Mouse (Mus musculus) lung, embryonic 15.5 days (tissue): Measurements from ENCODE around the gene Smtn. TPM values are rescaled to one million over a fixed set of nuclear protein-coding genes. Genes with fewer than 3 reads are reported as not detected.
A peak's percentile ranks its signal among the peaks of the same experiment; 100 is the strongest.

Experiments
- ATAC-seq: fragments of 200-750 bp; cut with Nextera tagmentation; 2 replicates; pipeline ENCODE4 v1.8.0; 2017; ENCODE audit warnings: moderate number of reproducible peaks, borderline replicate concordance; ENCODE audit not compliant: low FRiP score, low TSS enrichment; ENCODE audit errors: extremely low read depth
- H3K27ac ChIP-seq: fragments of 300-500 bp; sonication (generic); 2 replicates; pipeline ENCODE4 v1.5.1; 2015; ENCODE audit warnings: moderate library complexity, mild to moderate bottlenecking, inconsistent platforms
- H3K27me3 ChIP-seq: fragments of 300-500 bp; sonication (generic); 2 replicates; pipeline ENCODE4 v1.6.1; 2015; ENCODE audit warnings: inconsistent platforms
- H3K36me3 ChIP-seq: fragments of 300-500 bp; sonication (generic); 2 replicates; pipeline ENCODE4 v1.6.1; 2015; ENCODE audit warnings: inconsistent platforms
- H3K4me1 ChIP-seq: fragments of 300-500 bp; sonication (generic); 2 replicates; pipeline ENCODE4 v1.6.1; 2015; ENCODE audit warnings: inconsistent platforms
- H3K4me2 ChIP-seq: fragments of 300-500 bp; sonication (generic); 2 replicates; pipeline ENCODE4 v1.6.1; 2015; ENCODE audit warnings: inconsistent platforms, mild to moderate bottlenecking, moderate library complexity
- H3K4me3 ChIP-seq: fragments of 300-500 bp; sonication (generic); 2 replicates; pipeline ENCODE4 v1.5.1; 2015; ENCODE audit warnings: mild to moderate bottlenecking, inconsistent platforms
- H3K9ac ChIP-seq: fragments of 300-500 bp; sonication (generic); 2 replicates; pipeline ENCODE4 v1.6.1; 2015; ENCODE audit warnings: inconsistent platforms
- H3K9me3 ChIP-seq: fragments of 300-500 bp; sonication (generic); 2 replicates; pipeline ENCODE4 v1.6.1; 2016; ENCODE audit warnings: inconsistent platforms
- WGBS: fragments of 180-500 bp; shearing (Covaris S2); methylation state at CpG from one replicate; pipeline ENCODE4 v1.1.7; 2015; 5-methylcytosine and 5-hydroxymethylcytosine counted together
- polyA plus RNA-seq: library from polyadenylated mRNA; unstranded; fragments of >200 nt; fragmentation: Nextera tagmentation; extraction: Ambion mirVana; gene quantifications from 2 replicates; pipeline ENCODE4 v1.2.1, GENCODE M21; 2015

The Smtn gene
- 107 and 108 TPM in 2 replicates for polyA plus RNA-seq

DNA sequence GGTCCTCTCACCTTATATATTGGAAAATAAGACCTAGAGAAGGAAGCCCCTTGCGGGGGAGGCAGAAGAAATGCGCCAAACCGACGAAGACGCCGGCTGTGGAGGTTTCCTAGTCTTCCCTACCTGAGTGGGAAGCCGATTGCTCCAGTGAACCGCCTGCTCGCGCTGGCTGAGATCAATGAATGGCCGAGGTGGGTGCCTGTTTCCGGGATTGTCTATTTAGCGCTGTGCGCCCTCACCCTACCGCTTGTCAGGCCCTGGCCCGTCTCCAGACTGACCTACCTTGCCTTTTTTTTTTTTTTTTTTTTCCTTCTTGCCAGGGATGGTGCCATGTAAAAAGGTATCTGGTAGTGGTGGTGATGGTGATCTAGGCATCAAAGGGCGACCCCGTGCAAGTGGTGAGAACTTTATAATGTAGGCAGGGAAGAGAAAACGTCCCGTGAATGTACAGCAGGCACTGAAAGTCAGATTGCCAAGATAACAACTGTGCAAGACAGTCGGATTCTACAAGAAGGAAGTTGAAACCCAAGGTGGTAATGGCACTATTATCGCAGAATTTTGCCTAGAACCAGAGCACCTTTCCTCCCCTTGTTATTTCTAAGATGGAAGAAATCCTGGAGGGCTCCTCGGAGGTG is at the start of gene Smtn:
TSS of gene Smtn (minus strand) at position 162 of the 635 bp plus-strand sequence.
- peak within 1 kb of the TSS; percentile 54; the same call in 1 of the 2 replicates for H3K27ac ChIP-seq

GRCm38 (mm10) chr11:3588036-3588672 is 47.7 kb upstream of the Smtn start:
- Histone ChIP-seq H3K27me3 (no peaks in the 10 kb centered on the region), H3K4me1 (0 out of 2 replicates have a peak, but pooled peaks cover 3% of the 10 kb centered on the region), H3K27ac (no peak overlapping the region), H3K36me3 (no peaks in the 10 kb centered on the region), H3K9ac (no peak overlapping the region), H3K4me3 (no peak overlapping the region), H3K9me3 (no peaks in the 10 kb centered on the region), H3K4me2 (no peak overlapping the region)
- 61% methylated on average over 11 of the region's 11 CpGs for WGBS
- no peak for ATAC-seq

More for the DNA sequence above, at the start of gene Smtn:
- H3K9ac ChIP-seq, result peak within 1 kb of the TSS; percentile 34; the same call in 1 of the 2 replicates
- peak within 1 kb of the TSS; percentile 74 for H3K4me2 ChIP-seq
- H3K36me3 ChIP-seq, result no peaks in the 10 kb centered on the region
- ATAC-seq, result no peak
- peak within 1 kb of the TSS; percentile 67 for H3K4me3 ChIP-seq
- no peaks in the 10 kb centered on the region for H3K9me3 ChIP-seq
- WGBS, result 91% methylated on average over 23 of the region's 23 CpGs
- H3K27me3 ChIP-seq, result no peaks in the 10 kb centered on the region
- H3K4me1 ChIP-seq, result peaks cover 46% of the 10 kb centered on the region

DNA sequence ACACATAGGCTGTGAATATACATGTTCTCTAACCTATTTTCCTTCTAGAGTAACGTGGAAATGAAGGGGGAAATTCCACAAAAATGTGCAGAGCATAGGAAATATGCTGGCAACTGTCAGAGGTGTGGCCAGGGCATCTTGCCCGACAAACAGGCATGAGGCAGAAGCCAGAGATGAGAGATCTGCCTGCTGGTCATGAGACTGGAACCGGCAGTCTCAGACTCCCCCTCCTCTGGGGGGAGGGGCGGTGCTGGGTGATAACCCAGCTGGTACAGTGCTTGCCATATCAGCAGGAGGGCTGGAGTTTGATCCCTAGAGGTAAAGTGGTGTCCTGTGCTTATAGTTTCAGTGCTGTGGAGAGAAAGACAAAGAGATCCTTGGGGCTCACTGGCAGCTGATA is 46.9 kb upstream of the Smtn start:
- no peak overlapping the region for H3K4me3 ChIP-seq
- ATAC-seq, result no peak
- H3K9me3 ChIP-seq, result no peaks in the 10 kb centered on the region
- H3K36me3 ChIP-seq, result no peaks in the 10 kb centered on the region
- 17% methylated on average over 4 of the region's 4 CpGs for WGBS
- 0 out of 2 replicates have a peak, but pooled peaks cover 3% of the 10 kb centered on the region for H3K4me1 ChIP-seq
- H3K4me2 ChIP-seq, result no peak overlapping the region
- no peak overlapping the region for H3K9ac ChIP-seq
- H3K27me3 ChIP-seq, result no peaks in the 10 kb centered on the region
- no peak overlapping the region for H3K27ac ChIP-seq

- no peak for ATAC-seq
- Histone ChIP-seq H3K4me3 (no peak overlapping the region), H3K4me2 (no peak overlapping the region), H3K27me3 (no peaks in the 10 kb centered on the region), H3K9me3 (no peaks in the 10 kb centered on the region), H3K27ac (no peak overlapping the region), H3K4me1 (0 out of 2 replicates have a peak, but pooled peaks cover 3% of the 10 kb centered on the region), H3K9ac (no peak overlapping the region), H3K36me3 (no peaks in the 10 kb centered on the region)
- WGBS, result 51% methylated on average over 6 of the region's 6 CpGs
Observed at GRCm38 (mm10) chr11:3585983-3586618, 45.7 kb upstream of the Smtn start.

DNA sequence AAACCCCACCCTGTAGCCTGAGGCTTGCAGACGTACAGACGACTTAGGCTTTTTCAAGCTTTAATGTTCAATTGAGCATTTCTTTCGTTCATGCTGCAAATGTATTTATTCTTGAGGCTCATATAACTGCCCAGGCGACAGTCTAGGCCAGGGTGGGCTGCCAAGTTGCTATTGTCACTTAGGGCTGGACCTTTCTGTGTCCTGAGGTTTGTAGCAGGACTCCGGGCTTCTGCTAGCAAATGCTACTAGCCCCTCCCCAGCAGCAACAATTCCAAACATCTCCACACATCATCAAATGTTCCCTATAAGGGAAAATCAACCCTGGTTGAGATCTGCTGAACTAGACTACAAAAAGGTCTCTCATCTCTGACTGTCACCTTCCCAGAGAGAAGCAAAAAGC is 42.7 kb upstream of the Smtn start:
- Histone ChIP-seq H3K36me3 (no peaks in the 10 kb centered on the region), H3K27ac (no peak overlapping the region; the same call in 1 of the 2 replicates), H3K4me1 (0 out of 2 replicates have a peak, but pooled peaks cover 3% of the 10 kb centered on the region), H3K27me3 (no peaks in the 10 kb centered on the region), H3K9me3 (no peaks in the 10 kb centered on the region), H3K4me3 (no peak overlapping the region), H3K9ac (no peak overlapping the region), H3K4me2 (no peak overlapping the region)
- 46% methylated on average over 5 of the region's 5 CpGs for WGBS
- ATAC-seq, result no peak

DNA sequence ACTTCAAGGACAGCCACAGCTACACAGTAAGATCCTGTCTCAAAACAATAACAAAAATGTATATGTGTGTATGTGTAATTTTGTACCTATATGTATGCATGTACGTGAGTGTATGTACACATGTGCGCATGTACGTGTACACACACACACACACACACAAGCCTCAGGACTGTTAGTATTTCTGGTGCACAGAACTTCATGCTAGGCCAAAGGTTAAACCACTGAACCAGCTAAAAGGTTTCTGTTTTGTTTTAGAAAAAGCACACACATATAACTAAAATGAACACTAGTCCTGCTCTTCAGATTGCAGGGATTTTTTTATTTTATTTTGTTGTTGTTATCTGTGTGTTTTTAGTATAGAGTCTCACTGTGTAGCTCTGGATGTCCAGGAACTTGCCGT is 41.5 kb upstream of the Smtn start:
- no peak overlapping the region for H3K9ac ChIP-seq
- no peak for ATAC-seq
- H3K4me1 ChIP-seq, result no peaks in the 10 kb centered on the region
- no peaks in the 10 kb centered on the region for H3K27me3 ChIP-seq
- H3K36me3 ChIP-seq, result no peaks in the 10 kb centered on the region
- no peak overlapping the region for H3K4me3 ChIP-seq
- WGBS, result 93% methylated on average over 4 of the region's 4 CpGs
- no peak overlapping the region for H3K27ac ChIP-seq
- no peak overlapping the region for H3K4me2 ChIP-seq
- H3K9me3 ChIP-seq, result no peaks in the 10 kb centered on the region

DNA sequence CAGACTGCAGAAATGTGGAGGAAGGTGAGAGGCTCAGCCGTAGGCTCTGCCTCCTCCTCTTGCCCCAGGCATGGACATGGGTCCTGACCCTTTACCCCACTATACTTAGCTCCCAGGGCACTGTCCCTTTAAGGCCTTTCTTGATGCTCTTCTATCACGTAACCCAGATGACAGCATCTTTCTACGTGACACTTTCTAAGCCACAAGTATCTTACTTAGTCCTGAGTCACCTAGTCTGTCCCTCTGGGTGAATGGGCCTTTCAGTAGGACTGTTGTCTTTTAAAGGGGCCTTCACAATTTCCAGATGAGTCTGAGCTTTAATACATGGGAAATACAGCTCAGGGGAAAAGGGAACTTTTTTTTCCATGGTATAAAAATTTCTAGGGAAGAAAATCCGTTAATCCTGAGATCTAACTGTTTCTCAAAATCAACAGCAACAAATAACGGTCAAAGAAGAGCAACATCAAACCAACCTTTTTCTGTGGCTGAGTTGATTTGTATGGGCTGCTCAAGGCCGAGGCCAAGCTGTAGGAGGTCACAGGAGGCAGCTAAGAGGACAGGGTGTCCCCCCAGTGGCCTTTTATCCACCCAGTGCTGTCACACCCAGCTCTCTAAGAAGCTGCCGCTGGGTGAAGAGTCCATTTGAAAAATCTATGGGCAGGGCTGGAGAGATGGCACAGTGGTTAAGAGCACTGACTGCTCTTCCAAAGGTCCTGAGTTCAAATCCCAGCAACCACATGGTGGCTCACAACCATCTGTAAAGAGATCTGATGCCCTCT is 40.1 kb upstream of the Smtn start:
- WGBS, result 56% methylated on average over 7 of the region's 7 CpGs
- no peak overlapping the region for H3K4me2 ChIP-seq
- H3K27ac ChIP-seq, result no peak overlapping the region
- no peaks in the 10 kb centered on the region for H3K36me3 ChIP-seq
- H3K27me3 ChIP-seq, result no peaks in the 10 kb centered on the region
- H3K9ac ChIP-seq, result no peak overlapping the region
- H3K4me1 ChIP-seq, result peaks cover 2% of the 10 kb centered on the region
- H3K4me3 ChIP-seq, result no peak overlapping the region
- no peak for ATAC-seq
- no peaks in the 10 kb centered on the region for H3K9me3 ChIP-seq

- no peak overlapping the region for H3K4me2 ChIP-seq
- H3K9ac ChIP-seq, result no peak overlapping the region
- ATAC-seq, result no peak
- H3K4me3 ChIP-seq, result no peak overlapping the region
- WGBS, result 73% methylated on average over 10 of the region's 10 CpGs
- H3K4me1 ChIP-seq, result peaks cover 21% of the 10 kb centered on the region
- no peak overlapping the region for H3K27ac ChIP-seq
- no peaks in the 10 kb centered on the region for H3K9me3 ChIP-seq
- H3K27me3 ChIP-seq, result no peaks in the 10 kb centered on the region
- no peaks in the 10 kb centered on the region for H3K36me3 ChIP-seq
Observed at GRCm38 (mm10) chr11:3578050-3578725, 37.8 kb upstream of the Smtn start.

GRCm38 (mm10) chr11:3575238-3575637 is 34.8 kb upstream of the Smtn start:
- ATAC-seq, result peak; percentile 59
- Histone ChIP-seq H3K4me1 (peaks cover 31% of the 10 kb centered on the region), H3K4me3 (no peak overlapping the region), H3K9me3 (no peaks in the 10 kb centered on the region), H3K9ac (no peak overlapping the region), H3K36me3 (no peaks in the 10 kb centered on the region), H3K27me3 (no peaks in the 10 kb centered on the region), H3K27ac (peak overlapping the region; percentile 79), H3K4me2 (no peak overlapping the region)
- 30% methylated on average over 3 of the region's 3 CpGs for WGBS

DNA sequence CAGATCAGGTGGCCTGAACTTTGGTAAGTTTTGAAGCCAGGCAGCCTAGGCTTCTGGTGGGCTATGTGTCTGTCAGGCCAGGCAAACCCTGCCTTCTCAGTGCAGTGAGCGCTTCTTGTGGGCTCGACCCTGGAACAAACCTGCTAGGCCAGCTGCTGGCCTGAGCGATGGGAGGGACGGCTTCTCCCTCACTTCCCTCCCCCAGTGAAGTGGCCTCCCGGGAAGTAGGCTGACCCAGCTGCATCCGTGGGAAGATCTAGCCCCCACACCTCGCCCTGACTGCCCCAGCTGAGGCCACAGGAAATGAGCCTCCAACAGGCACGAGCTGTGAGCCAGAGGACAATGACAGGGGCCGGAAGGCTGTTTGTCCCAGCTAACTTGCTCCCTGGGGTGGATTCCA is 32.7 kb upstream of the Smtn start:
- peaks cover 31% of the 10 kb centered on the region for H3K4me1 ChIP-seq
- no peak overlapping the region for H3K4me3 ChIP-seq
- no peak overlapping the region for H3K9ac ChIP-seq
- whole genome bisulfite sequencing, result 2% methylated on average over 9 of the region's 9 CpGs
- H3K27me3 ChIP-seq, result no peaks in the 10 kb centered on the region
- H3K27ac ChIP-seq, result peak overlapping the region; percentile 79
- no peak overlapping the region for H3K4me2 ChIP-seq
- ATAC-seq, result peak; percentile 90
- no peaks in the 10 kb centered on the region for H3K36me3 ChIP-seq
- H3K9me3 ChIP-seq, result no peaks in the 10 kb centered on the region

DNA sequence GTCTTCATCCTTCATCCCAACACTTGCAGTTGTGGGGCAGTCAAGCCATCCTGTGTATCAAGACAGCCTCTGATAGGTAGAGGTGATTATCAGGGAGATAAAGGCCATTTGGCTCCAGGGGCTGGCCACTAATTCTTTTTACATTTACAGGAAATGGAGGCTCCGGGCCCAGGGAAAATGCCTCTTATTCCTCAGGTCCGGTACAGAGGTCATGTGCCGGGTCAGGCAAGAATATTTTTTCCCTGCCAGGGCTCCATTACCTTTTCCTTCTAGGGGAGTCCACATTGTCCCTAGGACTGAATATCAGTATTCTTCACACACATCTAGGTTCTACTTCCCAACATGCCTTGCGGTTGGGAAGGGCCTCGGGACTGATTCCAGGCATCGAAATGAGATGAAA is 31.8 kb upstream of the Smtn start:
- no peak overlapping the region for H3K4me3 ChIP-seq
- no peak for ATAC-seq
- H3K9ac ChIP-seq, result no peak overlapping the region
- 76% methylated on average over 6 of the region's 6 CpGs for WGBS
- H3K9me3 ChIP-seq, result no peaks in the 10 kb centered on the region
- peak overlapping the region; percentile 79 for H3K27ac ChIP-seq
- H3K4me1 ChIP-seq, result peaks cover 31% of the 10 kb centered on the region
- H3K27me3 ChIP-seq, result no peaks in the 10 kb centered on the region
- H3K4me2 ChIP-seq, result no peak overlapping the region
- H3K36me3 ChIP-seq, result no peaks in the 10 kb centered on the region
